Mouse (Mus musculus) neutrophil, adult 59 days (primary cell): ENCODE measurements around the gene Card9. TPM values are rescaled to one million over a fixed set of nuclear protein-coding genes. Genes with fewer than 3 reads are reported as not detected.

ENCODE experiments used
- total RNA-seq, 2 experiments: library from RNA; stranded (reverse); gene quantifications; 1 replicate in 1 of 2; 2 replicates in 1 of 2; pipeline ENCODE4 v1.2.4; 2023

The Card9 gene
- total RNA-seq, result 100 to 1,000 TPM; 164 to 201 TPM

GRCm38 (mm10) chr2:26360772-26361171 lies at the start of gene Card9:
Card9 (minus strand) TSS chr2:26360918.

DNA sequence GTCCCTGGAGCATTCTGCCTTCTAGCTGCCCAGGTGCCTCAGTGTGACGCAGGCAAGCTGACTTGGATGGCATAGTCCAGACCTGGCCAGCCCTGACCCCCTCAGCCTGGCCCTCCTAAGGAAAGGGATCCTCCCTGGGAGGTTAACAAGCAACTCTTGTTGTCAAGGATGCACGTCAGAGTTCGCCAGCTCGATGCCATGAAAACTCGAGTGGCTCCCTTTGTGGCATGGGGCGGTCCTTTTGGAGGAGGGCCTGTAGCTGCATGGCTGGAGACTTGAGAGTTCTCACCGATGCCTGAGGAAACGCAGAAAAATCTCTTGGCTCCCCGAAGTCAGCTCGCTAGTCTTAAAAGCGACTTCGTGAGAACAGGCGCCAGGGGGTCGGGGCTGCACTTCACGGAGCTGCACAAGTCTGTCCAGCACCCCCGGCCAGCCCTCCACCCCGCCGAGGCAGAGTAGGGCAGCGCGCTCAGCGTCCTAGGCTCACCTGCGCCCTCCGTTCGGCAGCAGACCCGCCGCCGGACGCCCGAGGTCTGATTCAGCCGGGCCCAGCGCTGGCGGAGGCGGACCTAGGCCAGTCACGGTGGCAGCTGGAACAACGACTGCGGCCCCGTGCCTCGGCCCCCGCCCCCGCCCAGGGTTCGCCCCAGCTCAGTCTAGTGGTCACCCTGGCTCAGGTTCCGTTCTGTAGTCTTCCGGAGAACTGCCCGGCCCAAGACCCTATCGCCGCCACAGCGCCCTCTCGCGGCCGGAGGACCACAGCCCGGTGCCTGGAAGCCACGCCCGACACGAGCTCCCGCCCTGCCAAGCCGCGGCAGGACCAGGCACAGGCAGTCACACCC lies 48.0 kb upstream of the Card9 start, which contains the start of gene Inpp5e:
Gene Inpp5e, minus strand, starts transcription at position 689 of the 842 bp plus-strand sequence.

GRCm38 (mm10) chr2:26389154-26389690 lies 28.5 kb upstream of the Card9 start, which contains the start of the genes Entr1 and Pmpca:
Entr1 (minus strand) TSS chr2:26389316.
Pmpca (plus strand) TSS chr2:26389339.

GRCm38 (mm10) chr2:26380131-26380771 lies 19.5 kb upstream of the Card9 start, which contains the start of gene Snapc4:
Snapc4 (minus strand) TSS chr2:26380653.

DNA sequence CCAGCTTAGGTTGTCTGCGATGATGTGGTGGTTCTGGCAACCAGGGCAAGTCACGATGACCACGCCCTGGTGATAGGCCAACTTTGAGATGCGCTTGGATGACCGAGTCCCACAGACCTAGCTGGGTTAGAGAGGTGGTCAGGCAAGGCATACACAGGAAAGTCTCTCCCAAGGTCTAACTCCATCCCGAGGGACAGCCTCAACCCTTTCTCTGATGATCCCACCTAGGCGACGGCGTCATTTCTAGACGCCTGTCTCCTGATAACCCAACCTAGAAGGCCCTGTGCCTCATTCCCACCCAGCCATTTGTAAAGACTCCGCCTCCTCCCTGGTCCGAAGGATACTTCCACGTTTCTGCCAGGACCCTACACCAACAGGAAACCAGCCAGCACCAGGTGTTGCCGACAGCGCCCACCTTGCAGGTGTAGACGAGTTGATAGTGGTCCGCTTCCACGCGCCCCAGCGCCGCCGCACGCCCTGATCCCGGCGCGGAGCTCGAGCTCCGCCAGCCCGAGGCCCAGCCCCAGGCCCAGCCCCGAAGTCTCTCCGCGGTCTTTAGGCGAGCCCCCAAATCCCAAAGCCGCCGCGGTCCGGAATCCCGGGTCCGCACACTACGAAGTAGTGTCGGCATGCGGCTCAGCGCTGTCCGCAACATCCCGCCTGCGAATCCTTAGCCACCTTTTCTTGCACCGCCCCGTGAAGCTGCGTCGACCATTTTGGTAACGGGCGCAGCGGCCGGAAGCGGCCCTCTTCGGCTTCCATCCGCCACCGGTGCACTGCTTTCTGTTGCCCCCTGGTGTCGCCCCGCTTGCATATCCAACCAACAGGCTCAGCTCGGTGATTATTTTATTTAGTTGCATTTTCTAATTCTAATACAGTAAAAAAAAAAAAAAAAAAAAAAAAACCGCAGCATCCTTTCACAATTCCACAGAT lies 9.1 kb downstream of the Card9 start, which contains the start of gene Dnlz:
Gene Dnlz, minus strand, starts transcription at position 753 of the 933 bp plus-strand sequence.

GRCm38 (mm10) chr2:26315072-26315924 lies 45.4 kb downstream of the Card9 start, which contains the start of gene Gpsm1:
Gpsm1 (plus strand) TSS chr2:26315515.

Other genes starting within 250 kb of the Card9 start
- 1 to 10 TPM; 1.8 to 4.0 TPM for gene Nacc2, start 237.7 kb downstream of the Card9 start, total RNA-seq
- not detected for gene Lhx3, start 152.6 kb downstream of the Card9 start, total RNA-seq
- gene Qsox2, start 123.4 kb downstream of the Card9 start, total RNA-seq, result 1 to 10 TPM; 3.4 to 4.1 TPM
- gene Ccdc187, start 66.4 kb downstream of the Card9 start, total RNA-seq, result not detected
- gene Gpsm1, start 45.4 kb downstream of the Card9 start, total RNA-seq, result 10 to 100 TPM; 11.2 to 15.7 TPM
- 1 to 10 TPM; 4.3 to 6.1 TPM for gene Dnlz, start 8.8 kb downstream of the Card9 start, total RNA-seq
- gene Snapc4, start 19.7 kb upstream of the Card9 start, total RNA-seq, result 10 to 100 TPM; 17.2 to 17.3 TPM
- gene Entr1, start 28.4 kb upstream of the Card9 start, total RNA-seq, result 100 to 1,000 TPM in 1 of 2 experiments, 10 to 100 TPM in 1; 96.3 to 106 TPM
- 10 to 100 TPM; 53.7 to 55.0 TPM for gene Pmpca, start 28.4 kb upstream of the Card9 start, total RNA-seq
- 10 to 100 TPM; 18.7 to 18.9 TPM for gene Inpp5e, start 48.3 kb upstream of the Card9 start, total RNA-seq
- 10 to 100 TPM; 50.4 to 53.5 TPM for gene Sec16a, start 84.3 kb upstream of the Card9 start, total RNA-seq
- gene Notch1, start 155.7 kb upstream of the Card9 start, total RNA-seq, result 100 to 1,000 TPM; 180 to 243 TPM
- gene Egfl7, start 219.1 kb upstream of the Card9 start, total RNA-seq, result 1 to 10 TPM; 5.3 to 5.7 TPM
- gene Gm20532, start 225.7 kb upstream of the Card9 start, total RNA-seq, result not detected
- gene Agpat2, start 243.5 kb upstream of the Card9 start, total RNA-seq, result 100 to 1,000 TPM; 106 to 112 TPM